Mouse (Mus musculus) stomach, embryonic 14.5 days (tissue): ENCODE data around the gene Ipcef1. TPM values are rescaled to one million over a fixed set of nuclear protein-coding genes. Genes with fewer than 3 reads are reported as not detected.

Experiments
- ATAC-seq: fragments of 200-750 bp; cut with Nextera tagmentation; 2 replicates; pipeline ENCODE4 v1.8.0; 2017; ENCODE audit warnings: low read depth, moderate TSS enrichment; ENCODE audit not compliant: insufficient number of reproducible peaks, insufficient read depth, low FRiP score
- H3K27ac ChIP-seq: fragments of 300-500 bp; sonication (generic); 2 replicates; pipeline ENCODE4 v1.5.1; 2014; ENCODE audit warnings: mild to moderate bottlenecking, low read length, moderate library complexity, mixed read lengths
- H3K27me3 ChIP-seq: fragments of 300-500 bp; sonication (generic); 2 replicates; pipeline ENCODE4 v1.6.1; 2014; ENCODE audit warnings: low read length, control low read depth, mixed read lengths; ENCODE audit not compliant: control insufficient read depth, insufficient read depth
- H3K36me3 ChIP-seq: fragments of 300-500 bp; sonication (generic); 2 replicates; pipeline ENCODE4 v1.6.1; 2014; ENCODE audit warnings: mild to moderate bottlenecking, control low read depth, low read length, moderate library complexity, mixed read lengths; ENCODE audit not compliant: control insufficient read depth, insufficient read depth
- H3K4me1 ChIP-seq: fragments of 300-500 bp; sonication (generic); 2 replicates; pipeline ENCODE4 v1.6.1; 2014; ENCODE audit warnings: low read length, control low read depth, mixed read lengths; ENCODE audit not compliant: control insufficient read depth, insufficient read depth
- H3K4me2 ChIP-seq: fragments of 300-500 bp; sonication (generic); replicated peaks from 2 replicates; pipeline ENCODE4 v1.6.1; 2014; ENCODE audit warnings: low read depth, low read length, control low read depth
- H3K4me3 ChIP-seq: fragments of 300-500 bp; sonication (generic); 2 replicates; pipeline ENCODE4 v1.5.1; 2014; ENCODE audit warnings: low read depth, low read length, control low read depth
- H3K9ac ChIP-seq: fragments of 300-500 bp; sonication (generic); replicated peaks from 2 replicates; pipeline ENCODE4 v1.6.1; 2014; ENCODE audit warnings: low read depth, mild to moderate bottlenecking, control low read depth, low read length, moderate library complexity, mixed read lengths
- H3K9me3 ChIP-seq: fragments of 300-500 bp; sonication (generic); 2 replicates; pipeline ENCODE4 v1.6.1; 2016; ENCODE audit warnings: low read depth, low read length, control low read depth; ENCODE audit not compliant: control insufficient read depth
- WGBS: fragments of 180-500 bp; shearing (Covaris S2); extraction: QIAGEN DNeasy Blood & Tissue Kit; methylation state at CpG from one replicate; pipeline ENCODE4 v1.1.7; 2014; 5-methylcytosine and 5-hydroxymethylcytosine counted together
- polyA plus RNA-seq: library from polyadenylated mRNA; unstranded; fragments of >200 nt; fragmentation: Nextera tagmentation; extraction: Ambion mirVana; gene quantifications from 2 replicates; pipeline ENCODE4 v1.2.1, GENCODE M21; 2014

Ipcef1 gene
- polyA plus RNA-seq, 1 experiment from 2014 or later, result 1.0 TPM

- no peaks in the 10 kb centered on the region for H3K4me1 ChIP-seq
- H3K4me3 ChIP-seq, result no peak overlapping the region
- 97% methylated on average over 1 of the region's 1 CpGs for WGBS
- no peak overlapping the region for H3K9ac ChIP-seq
- no peak overlapping the region for H3K4me2 ChIP-seq
- H3K27me3 ChIP-seq, result no peaks in the 10 kb centered on the region
- no peaks in the 10 kb centered on the region for H3K9me3 ChIP-seq
- H3K27ac ChIP-seq, result no peak overlapping the region
- no peak for ATAC-seq
- H3K36me3 ChIP-seq, result no peaks in the 10 kb centered on the region
These were observed 73.5 kb downstream of the Ipcef1 start for GRCm38 (mm10) chr10:6978733-6979132.

- no peaks in the 10 kb centered on the region for H3K27me3 ChIP-seq
- H3K27ac ChIP-seq, result no peak overlapping the region
- H3K9me3 ChIP-seq, result no peaks in the 10 kb centered on the region
- H3K4me2 ChIP-seq, result no peak overlapping the region
- H3K4me1 ChIP-seq, result no peaks in the 10 kb centered on the region
- H3K9ac ChIP-seq, result no peak overlapping the region
- no peaks in the 10 kb centered on the region for H3K36me3 ChIP-seq
- ATAC-seq, result no peak
- no peak overlapping the region for H3K4me3 ChIP-seq
- 86% methylated on average over 2 of the region's 2 CpGs for WGBS
These were observed 74.4 kb downstream of the Ipcef1 start for GRCm38 (mm10) chr10:6977843-6978242.

GRCm38 (mm10) chr10:6968334-6968733, 83.9 kb downstream of the Ipcef1 start:
- H3K9me3 ChIP-seq, result no peaks in the 10 kb centered on the region
- WGBS, result 62% methylated on average over 1 of the region's 1 CpGs
- no peak overlapping the region for H3K4me2 ChIP-seq
- no peaks in the 10 kb centered on the region for H3K36me3 ChIP-seq
- no peak overlapping the region for H3K4me3 ChIP-seq
- H3K4me1 ChIP-seq, result no peaks in the 10 kb centered on the region
- H3K9ac ChIP-seq, result no peak overlapping the region
- ATAC-seq, result no peak
- no peaks in the 10 kb centered on the region for H3K27me3 ChIP-seq
- no peak overlapping the region for H3K27ac ChIP-seq

- no peaks in the 10 kb centered on the region for H3K9me3 ChIP-seq
- no peaks in the 10 kb centered on the region for H3K4me1 ChIP-seq
- no peak for ATAC-seq
- H3K4me3 ChIP-seq, result no peak overlapping the region
- no peak overlapping the region for H3K27ac ChIP-seq
- no peaks in the 10 kb centered on the region for H3K36me3 ChIP-seq
- WGBS, result 83% methylated on average over 8 of the region's 8 CpGs
- no peak overlapping the region for H3K9ac ChIP-seq
- H3K4me2 ChIP-seq, result no peak overlapping the region
- no peaks in the 10 kb centered on the region for H3K27me3 ChIP-seq
These were observed 84.6 kb downstream of the Ipcef1 start for GRCm38 (mm10) chr10:6967588-6968242.

GRCm38 (mm10) chr10:6958791-6959190, 93.5 kb downstream of the Ipcef1 start:
- no peak for ATAC-seq
- Histone ChIP-seq H3K4me1 (no peaks in the 10 kb centered on the region), H3K27ac (no peak overlapping the region), H3K36me3 (no peaks in the 10 kb centered on the region), H3K27me3 (no peaks in the 10 kb centered on the region), H3K4me2 (no peak overlapping the region), H3K9me3 (no peaks in the 10 kb centered on the region), H3K4me3 (no peak overlapping the region), H3K9ac (no peak overlapping the region)
- WGBS, result 79% methylated on average over 5 of the region's 5 CpGs

- no peaks in the 10 kb centered on the region for H3K9me3 ChIP-seq
- H3K27me3 ChIP-seq, result no peaks in the 10 kb centered on the region
- H3K4me2 ChIP-seq, result no peak overlapping the region
- H3K27ac ChIP-seq, result no peak overlapping the region
- H3K4me1 ChIP-seq, result no peaks in the 10 kb centered on the region
- H3K4me3 ChIP-seq, result no peak overlapping the region
- H3K36me3 ChIP-seq, result no peaks in the 10 kb centered on the region
- no peak overlapping the region for H3K9ac ChIP-seq
- ATAC-seq, result no peak
- WGBS, result 85% methylated on average over 2 of the region's 2 CpGs
These were observed 95.9 kb downstream of the Ipcef1 start for GRCm38 (mm10) chr10:6956357-6956756.

GRCm38 (mm10) chr10:6954533-6954932, 97.7 kb downstream of the Ipcef1 start:
- ATAC-seq, result no peak
- H3K27ac ChIP-seq, result no peak overlapping the region
- H3K4me2 ChIP-seq, result no peak overlapping the region
- no peak overlapping the region for H3K4me3 ChIP-seq
- no peak overlapping the region for H3K9ac ChIP-seq
- H3K27me3 ChIP-seq, result no peaks in the 10 kb centered on the region
- H3K36me3 ChIP-seq, result no peaks in the 10 kb centered on the region
- no peaks in the 10 kb centered on the region for H3K9me3 ChIP-seq
- no peaks in the 10 kb centered on the region for H3K4me1 ChIP-seq

- Histone ChIP-seq H3K27me3 (no peaks in the 10 kb centered on the region), H3K36me3 (no peaks in the 10 kb centered on the region), H3K4me2 (no peak overlapping the region), H3K9me3 (no peaks in the 10 kb centered on the region), H3K27ac (no peak overlapping the region), H3K4me1 (no peaks in the 10 kb centered on the region), H3K9ac (no peak overlapping the region), H3K4me3 (no peak overlapping the region)
- no peak for ATAC-seq
- WGBS, result 89% methylated on average over 1 of the region's 1 CpGs
These were observed 99.2 kb downstream of the Ipcef1 start for GRCm38 (mm10) chr10:6953115-6953514.
